Mouse (Mus musculus) cerebellum, adult 8-10 months (tissue): Measurements from ENCODE around the gene Defb33.

Experiments used
- DNase-seq: peaks from one replicate; pipeline ENCODE4 v3.0.0; 2022

Defb33 gene

GRCm38 (mm10) chr8:20892369-20892768 is at the start of gene Defb33:
TSS of gene Defb33 (plus strand) at chr8:20892669.
- DNase-seq: no peak

- DNase-seq: no peak
Measured at GRCm38 (mm10) chr8:20874608-20875007, 17.9 kb upstream of the Defb33 start.

- no peak for DNase-seq
Measured at GRCm38 (mm10) chr8:20902527-20902926, 10.1 kb downstream of the Defb33 start, which contains the start of gene Gm15056. TSS of gene Gm15056 (minus strand) at chr8:20902627.

GRCm38 (mm10) chr8:20907119-20907518 is 14.7 kb downstream of the Defb33 start:
- no peak for DNase-seq

GRCm38 (mm10) chr8:20908256-20908655 is 15.8 kb downstream of the Defb33 start:
- no peak for DNase-seq

GRCm38 (mm10) chr8:20912288-20912687 is 19.8 kb downstream of the Defb33 start:
- DNase-seq: no peak

GRCm38 (mm10) chr8:20921971-20922370 is 29.5 kb downstream of the Defb33 start, which contains the start of gene Gm6040:
TSS of gene Gm6040 (minus strand) at chr8:20922071.
- no peak for DNase-seq

GRCm38 (mm10) chr8:20944610-20945009 is 52.1 kb downstream of the Defb33 start, which contains the start of gene AY761185:
TSS of gene AY761185 (minus strand) at chr8:20944710.
- DNase-seq: no peak
